20 mouse cellular contexts compared by ENCODE assay signal in genomic region chr19:59171871-59172245, GRCm38 (mm10). TPM values are rescaled to one million over a fixed set of nuclear protein-coding genes. Genes with fewer than 3 reads are reported as not detected.
DNase-seq lines count a peak whose midpoint lies in the region; ATAC-seq and TF ChIP-seq lines count a peak whose summit lies in the region.
"Had no signal": no experiment of that assay in that cellular context is flagged by ENCODE, and none has a peak within 500 bp of the region (broad histone marks: within the 10 kb centered on the region; RNA-seq: fewer than 3 reads in every experiment).

No protein-coding gene starts in this region.

- peaks cover 30% of the 10 kb centered on the region for H3K4me1 ChIP-seq in heart, embryonic 13.5 days
- peaks cover 26% of the 10 kb centered on the region for H3K4me1 ChIP-seq in testis, adult 2 months (ENCODE audit: control insufficient read depth, insufficient read depth, low read length)
- H3K4me1 ChIP-seq in forebrain, embryonic 15.5 days, result peaks cover 37% of the 10 kb centered on the region

- no peak for TF ChIP-seq CTCF in testis, adult 2 months (IDR thresholded peaks at IDR 0.05; ENCODE audit: control insufficient read depth, insufficient read depth, insufficient replicate concordance, low read depth, low read length)

- WGBS in heart, embryonic 13.5 days, result under 1% methylated on average over 19 of the region's 19 CpGs
- WGBS in forebrain, embryonic 15.5 days, result 2% methylated on average over 19 of the region's 19 CpGs

- peaks cover 100% of the 10 kb centered on the region for H3K27me3 ChIP-seq in heart, embryonic 13.5 days (replicated peaks)
- H3K27me3 ChIP-seq in testis, adult 2 months (ENCODE audit: control insufficient read depth, insufficient read depth, low read length), result peaks cover 24% of the 10 kb centered on the region
- H3K27me3 ChIP-seq in forebrain, embryonic 15.5 days, result peaks cover 75% of the 10 kb centered on the region

- H3K9me3 ChIP-seq in heart, embryonic 13.5 days, result no peaks in the 10 kb centered on the region
- H3K9me3 ChIP-seq in forebrain, embryonic 15.5 days, result no peaks in the 10 kb centered on the region
- H3K9me3 ChIP-seq: embryonic facial prominence, embryonic 15.5 days; liver, embryonic 12.5 days; midbrain, embryonic 12.5 days had no signal

- peak overlapping the region; percentile 22 for H3K4me3 ChIP-seq in heart, embryonic 13.5 days
- peak overlapping the region; percentile 88 for H3K4me3 ChIP-seq in testis, adult 2 months (ENCODE audit: control insufficient read depth, low read depth, low read length)
- peak overlapping the region; percentile 48 for H3K4me3 ChIP-seq in forebrain, embryonic 15.5 days
- H3K4me3 ChIP-seq: liver, embryonic 12.5 days had no signal

- no peak for TF ChIP-seq POLR2A in testis, adult 2 months (IDR thresholded peaks at IDR 0.05; ENCODE audit: control insufficient read depth, low read depth, low read length)

- intact Hi-C loops in heart, postnatal 10 days (cut with DNase I), result no loop called here

- no peaks in the 10 kb centered on the region for H3K36me3 ChIP-seq in heart, embryonic 13.5 days
- no peaks in the 10 kb centered on the region for H3K36me3 ChIP-seq in testis, adult 2 months (ENCODE audit: control insufficient read depth, insufficient read depth, low read length)
- no peaks in the 10 kb centered on the region for H3K36me3 ChIP-seq in forebrain, embryonic 15.5 days
- H3K36me3 ChIP-seq: embryonic facial prominence, embryonic 15.5 days; liver, embryonic 12.5 days; midbrain, embryonic 12.5 days had no signal

- no peak for DNase-seq in heart, postnatal 10 days
- DNase-seq in testis, postnatal 14 days (ENCODE audit: low spot score), result no peak
- DNase-seq in right cerebral cortex, postnatal 10 days (ENCODE audit: low spot score in 2 of 2), result no peak
- DNase-seq in adrenal gland, postnatal 14 days, result no peak
- DNase-seq: cerebellum, adult 9-10 months; heart, adult 18-20 months; kidney, postnatal 10 days; lung, postnatal 10 days had no signal

- no peak overlapping the region for H3K4me2 ChIP-seq in heart, embryonic 13.5 days
- H3K4me2 ChIP-seq in forebrain, embryonic 15.5 days (replicated peaks), result peak overlapping the region; percentile 74
- H3K4me2 ChIP-seq: liver, embryonic 12.5 days had no signal

- no peak for ATAC-seq in heart, embryonic 13.5 days (ENCODE audit: extremely low read depth, insufficient number of reproducible peaks, low FRiP score, low TSS enrichment)
- no peak for ATAC-seq in forebrain, embryonic 15.5 days (replicated peaks)
- no peak for ATAC-seq in frontal cortex, adult (ENCODE audit: low TSS enrichment)
- ATAC-seq: liver, embryonic 12.5 days had no signal

- H3K27ac ChIP-seq in heart, embryonic 13.5 days (replicated peaks), result no peak overlapping the region
- no peak overlapping the region for H3K27ac ChIP-seq in testis, adult 2 months (ENCODE audit: control insufficient read depth, insufficient read depth, low read depth, low read length)
- peak overlapping the region; percentile 38; the same call in 1 of the 2 replicates for H3K27ac ChIP-seq in forebrain, embryonic 15.5 days (replicated peaks)
- H3K27ac ChIP-seq: embryonic facial prominence, embryonic 15.5 days; liver, embryonic 12.5 days; midbrain, embryonic 12.5 days had no signal

- no peak overlapping the region for H3K9ac ChIP-seq in heart, embryonic 13.5 days
- no peak overlapping the region for H3K9ac ChIP-seq in forebrain, embryonic 15.5 days (replicated peaks)
- H3K9ac ChIP-seq: embryonic facial prominence, embryonic 15.5 days; liver, embryonic 12.5 days; midbrain, embryonic 12.5 days had no signal

RNA-seq across cellular contexts. Expression of gene Vax1, which starts 2.0 kb away (rescaled TPM):
- polyA plus RNA-seq in heart, embryonic 13.5 days (2015; fragmentation: Nextera tagmentation; extraction: Ambion mirVana), result not detected in 2 replicates
- not detected for total RNA-seq in heart, postnatal 10 days (2021)
- polyA plus RNA-seq in testis, adult 2 months (2012; rRNA removed), result 0.33 and 0.60 TPM in 2 replicates
- polyA plus RNA-seq in forebrain, embryonic 15.5 days (2015; fragmentation: Nextera tagmentation; extraction: Ambion mirVana), result 5.0 and 5.5 TPM in 2 replicates
- not detected in 2 replicates for total RNA-seq in adrenal gland, postnatal 14 days (2021)
- total RNA-seq: heart, adult 18-20 months; hematopoietic stem cell, adult 5-6 weeks; neutrophil, adult 5-6 weeks had no signal
- polyA plus RNA-seq: liver, embryonic 12.5 days; thymus, postnatal 0 days had no signal

RNA-seq across cellular contexts. Expression of gene Kcnk18, which starts 47.2 kb away (rescaled TPM):
- not detected in 2 replicates for polyA plus RNA-seq in heart, embryonic 13.5 days (2015; fragmentation: Nextera tagmentation; extraction: Ambion mirVana)
- not detected for total RNA-seq in heart, postnatal 10 days (2021)
- polyA plus RNA-seq in testis, adult 2 months (2012; rRNA removed), result 0.04 and 0.05 TPM in 2 replicates
- polyA plus RNA-seq in forebrain, embryonic 15.5 days (2015; fragmentation: Nextera tagmentation; extraction: Ambion mirVana), result not detected in 2 replicates
- not detected in 2 replicates for total RNA-seq in adrenal gland, postnatal 14 days (2021)
- total RNA-seq: heart, adult 18-20 months; hematopoietic stem cell, adult 5-6 weeks; left cerebral cortex, adult 18-20 months; neutrophil, adult 5-6 weeks had no signal
- polyA plus RNA-seq: brain, embryonic 14.5 days; embryonic facial prominence, embryonic 15.5 days; liver, embryonic 12.5 days; midbrain, embryonic 12.5 days; thymus, postnatal 0 days had no signal

Comparison
In these comparisons a context has a peak if more than half of its experiments do, and no peak if none do; other contexts are left out.
1. H3K4me3 ChIP-seq: peak in every context shown above with its lines; median percentile 88 in testis, adult 2 months; 48 in forebrain, embryonic 15.5 days; 22 in heart, embryonic 13.5 days.